Mouse (Mus musculus): ENCODE measurements at regions not wholly inside any gene's neighbourhood (a gene's known extent, or its start where the extent isn't known, plus 50 kb on each side); places are given as distances from the start of the nearest gene placed in this dataset.

GRCm38 (mm10) chr16:29799893-29800292, 220.8 kb downstream of the Opa1 start:
- CTCF ChIA-PET: no interaction called here

GRCm38 (mm10) chr16:29800457-29800856, 221.3 kb downstream of the Opa1 start:
- CTCF ChIA-PET: no interaction called here

GRCm38 (mm10) chr16:29802085-29802484, 223.0 kb downstream of the Opa1 start:
- CTCF ChIA-PET: no interaction called here

- CTCF ChIA-PET: no interaction called here
These were observed 223.5 kb downstream of the Opa1 start for GRCm38 (mm10) chr16:29802603-29803002.

- CTCF ChIA-PET: no interaction called here
These were observed 228.7 kb downstream of the Opa1 start for GRCm38 (mm10) chr16:29807859-29808258.

GRCm38 (mm10) chr16:29808851-29809250, 229.7 kb downstream of the Opa1 start:
- CTCF ChIA-PET: no interaction called here

- CTCF ChIA-PET: no interaction called here
These were observed 234.4 kb downstream of the Opa1 start for GRCm38 (mm10) chr16:29813411-29814038.

GRCm38 (mm10) chr16:29814039-29814438, 234.9 kb downstream of the Opa1 start:
- CTCF ChIA-PET: no interaction called here

GRCm38 (mm10) chr16:29814655-29815054, 235.5 kb downstream of the Opa1 start:
- CTCF ChIA-PET: no interaction called here

- CTCF ChIA-PET: no interaction called here
These were observed 236.1 kb downstream of the Opa1 start for GRCm38 (mm10) chr16:29815200-29815599.

- CTCF ChIA-PET: no interaction called here
These were observed 236.7 kb downstream of the Opa1 start for GRCm38 (mm10) chr16:29815632-29816337.

GRCm38 (mm10) chr16:29816681-29817369, 237.7 kb downstream of the Opa1 start:
- CTCF ChIA-PET: no interaction called here

- CTCF ChIA-PET: no interaction called here
These were observed 239.8 kb downstream of the Opa1 start for GRCm38 (mm10) chr16:29818807-29819440.

- CTCF ChIA-PET: no interaction called here
These were observed 241.6 kb downstream of the Opa1 start for GRCm38 (mm10) chr16:29820704-29821103.

- CTCF ChIA-PET: interaction anchor here (0.6 kb wide), 1 partner anchor 12 kb away, joined by 3 read pairs; no protein-coding TSS in a partner anchor
These were observed 242.1 kb upstream of the Hes1 start for GRCm38 (mm10) chr16:29822110-29822509.

- CTCF ChIA-PET: interaction anchor here (0.6 kb wide), 2 partner anchors 13 to 212 kb away, joined by 3 to 6 read pairs; no protein-coding TSS in a partner anchor
These were observed 241.3 kb upstream of the Hes1 start for GRCm38 (mm10) chr16:29822843-29823401.

- CTCF ChIA-PET: no interaction called here
These were observed 237.3 kb upstream of the Hes1 start for GRCm38 (mm10) chr16:29826927-29827326.

GRCm38 (mm10) chr16:29827776-29828175, 236.4 kb upstream of the Hes1 start:
- CTCF ChIA-PET: no interaction called here

GRCm38 (mm10) chr16:29829457-29829856, 234.7 kb upstream of the Hes1 start:
- CTCF ChIA-PET: no interaction called here

GRCm38 (mm10) chr16:29830101-29830500, 234.1 kb upstream of the Hes1 start:
- CTCF ChIA-PET: no interaction called here

- CTCF ChIA-PET: interaction anchor here (0.6 kb wide), 1 partner anchor 241 kb away, joined by 4 read pairs; no protein-coding TSS in a partner anchor
These were observed 230.9 kb upstream of the Hes1 start for GRCm38 (mm10) chr16:29833298-29833697.

GRCm38 (mm10) chr16:29833875-29834274, 230.3 kb upstream of the Hes1 start:
- CTCF ChIA-PET: no interaction called here
